Mouse (Mus musculus) spleen, adult 2 months (tissue): ENCODE measurements around the gene Tubg2.

ENCODE experiments used
- CTCF ChIP-seq: fragments of 200-500 bp; IDR thresholded peaks from 2 replicates; pipeline ENCODE4 v1.5.1; 2011; ENCODE audit warnings: mild to moderate bottlenecking, inconsistent platforms; ENCODE audit not compliant: insufficient read depth, insufficient read length, insufficient replicate concordance; ENCODE audit errors: extremely low read depth
- POLR2A ChIP-seq: fragments of 200-500 bp; IDR thresholded peaks from 2 replicates; pipeline ENCODE4 v1.6.1; 2011; ENCODE audit warnings: low read depth, low read length, inconsistent platforms

GRCm38 (mm10) chr11:101167963-101168300 lies 12.2 kb downstream of the Tubg2 start:
- no peak for TF ChIP-seq POLR2A
- no peak for TF ChIP-seq CTCF
